Mouse (Mus musculus) small intestine, adult 2 months (tissue): Measurements from ENCODE around the gene Bpifa2. TPM values are rescaled to one million over a fixed set of nuclear protein-coding genes. Genes with fewer than 3 reads are reported as not detected.
"Not testable (repeated sequence)": the region's sequence is repeated elsewhere in the genome, so short reads cannot be mapped to it uniquely, and the experiment has no call there.

Experiments
- H3K27ac ChIP-seq: fragments of 200-500 bp; 2 replicates; pipeline ENCODE4 v1.5.1; 2012; ENCODE audit warnings: low read depth, low read length, control low read depth, inconsistent platforms; ENCODE audit not compliant: insufficient read depth
- H3K27me3 ChIP-seq: fragments of 200-500 bp; 2 replicates; pipeline ENCODE4 v1.6.1; 2012; ENCODE audit warnings: mild to moderate bottlenecking, moderate library complexity, low read length, inconsistent platforms; ENCODE audit not compliant: control insufficient read depth, insufficient read depth
- H3K36me3 ChIP-seq: fragments of 200-500 bp; 2 replicates; pipeline ENCODE4 v1.6.1; 2012; ENCODE audit warnings: mild to moderate bottlenecking, low read length, control low read depth, inconsistent platforms; ENCODE audit not compliant: control insufficient read depth, insufficient read depth
- H3K4me1 ChIP-seq: fragments of 200-500 bp; 2 replicates; pipeline ENCODE4 v1.6.1; 2012; ENCODE audit warnings: low read length, inconsistent platforms, mixed read lengths; ENCODE audit not compliant: control insufficient read depth, insufficient read depth, insufficient read length
- H3K4me3 ChIP-seq: fragments of 200-500 bp; 2 replicates; pipeline ENCODE4 v1.5.1; 2012; ENCODE audit warnings: low read depth, mild to moderate bottlenecking, control low read depth, inconsistent platforms, low read length, moderate library complexity
- CTCF ChIP-seq: fragments of 200-500 bp; IDR thresholded peaks from 2 replicates; pipeline ENCODE4 v1.5.1; 2012; ENCODE audit warnings: low read depth, mild to moderate bottlenecking, control low read depth, inconsistent platforms, low read length, moderate library complexity, mixed read lengths; ENCODE audit not compliant: insufficient replicate concordance, insufficient read length; ENCODE audit errors: extremely low read depth
- POLR2A ChIP-seq: fragments of 200-500 bp; IDR thresholded peaks from 2 replicates; pipeline ENCODE4 v1.6.1; 2012; ENCODE audit warnings: low read depth, mild to moderate bottlenecking, control low read depth, inconsistent platforms, low read length, moderate library complexity
- WGBS: fragments of 180-500 bp; shearing (Covaris S2); methylation state at CpG from one replicate; pipeline ENCODE4 v1.1.7; 2018; 5-methylcytosine and 5-hydroxymethylcytosine counted together
- polyA plus RNA-seq: library from polyadenylated mRNA; depleted of rRNA; stranded (reverse); fragments of >200 nt; gene quantifications from 2 replicates; pipeline ENCODE4 v1.2.3, GENCODE M21; 2012

Bpifa2 gene
- polyA plus RNA-seq, 1 experiment: not detected

DNA sequence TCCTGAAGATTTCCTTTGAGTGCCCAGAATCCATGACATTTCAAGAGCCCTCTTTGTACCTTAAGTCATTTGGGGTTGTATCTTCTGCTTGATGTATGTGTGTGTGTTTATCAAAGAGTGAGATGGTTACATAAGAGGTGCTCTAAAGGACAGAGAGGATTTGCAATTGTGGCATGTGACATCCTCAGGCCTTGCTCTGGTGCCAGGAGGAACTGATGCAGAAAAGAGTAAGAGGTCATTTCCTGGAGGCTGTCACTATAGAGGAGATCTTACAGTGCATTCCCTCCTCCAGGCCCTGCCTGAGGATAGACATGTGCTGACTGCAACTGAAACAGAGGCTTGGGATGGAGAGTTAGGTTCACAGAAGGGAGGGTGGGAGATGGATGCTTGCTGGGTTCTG, 7.0 kb upstream of the Bpifa2 start:
- Histone ChIP-seq H3K27me3 (no peaks in the 10 kb centered on the region), H3K36me3 (no peaks in the 10 kb centered on the region), H3K4me3 (no peak overlapping the region), H3K27ac (no peak overlapping the region), H3K4me1 (no peaks in the 10 kb centered on the region)
- TF ChIP-seq POLR2A (no peak), CTCF (no peak)

DNA sequence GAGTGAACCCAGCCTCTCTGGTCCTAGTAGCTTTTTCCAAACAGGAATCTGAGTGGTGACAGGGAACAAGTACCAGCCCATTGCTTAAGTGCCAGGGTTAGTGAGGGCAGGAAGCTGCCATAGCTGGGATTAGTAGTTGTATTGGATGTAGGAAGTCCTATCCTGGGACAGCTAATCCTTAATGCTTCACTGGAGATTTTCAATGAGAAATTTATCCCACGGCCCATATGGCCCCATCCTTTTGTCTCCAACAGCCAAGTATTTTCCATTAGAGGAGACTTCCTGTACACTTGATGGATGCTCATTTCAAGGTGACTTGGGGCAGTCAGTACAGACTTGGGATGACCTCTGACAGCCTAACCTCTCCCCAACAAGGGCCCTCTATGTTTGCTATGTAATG, 3.6 kb upstream of the Bpifa2 start:
- no peaks in the 10 kb centered on the region for H3K4me1 ChIP-seq
- TF ChIP-seq POLR2A (no peak), CTCF (no peak)
- no peaks in the 10 kb centered on the region for H3K36me3 ChIP-seq
- no peak overlapping the region for H3K27ac ChIP-seq
- no peaks in the 10 kb centered on the region for H3K27me3 ChIP-seq
- no peak overlapping the region for H3K4me3 ChIP-seq
- 79% methylated on average over 1 of the region's 1 CpGs for WGBS

DNA sequence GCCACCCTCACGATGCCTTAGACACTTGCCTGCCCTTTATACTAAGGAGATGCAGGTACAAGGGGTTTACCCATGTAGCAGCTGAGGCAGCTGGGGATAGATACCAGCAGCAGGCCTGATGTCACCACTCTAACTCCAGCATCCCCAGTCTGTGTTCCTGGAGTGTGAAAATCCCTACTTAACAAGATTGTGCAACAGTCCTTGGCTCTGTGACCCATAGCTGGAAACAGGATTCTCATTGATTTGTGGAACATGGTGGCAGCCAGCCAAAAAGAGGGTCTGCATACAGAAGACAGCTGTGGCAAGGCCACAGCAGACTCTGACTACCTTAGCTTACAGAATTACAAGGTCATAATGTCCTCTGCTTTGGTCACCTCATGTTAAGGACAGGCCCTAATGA, 3.0 kb upstream of the Bpifa2 start:
- H3K27me3 ChIP-seq: no peaks in the 10 kb centered on the region
- H3K36me3 ChIP-seq: no peaks in the 10 kb centered on the region
- TF ChIP-seq POLR2A (no peak), CTCF (no peak)
- H3K27ac ChIP-seq: no peak overlapping the region
- H3K4me3 ChIP-seq: no peak overlapping the region
- 67% methylated on average over 1 of the region's 1 CpGs for WGBS
- H3K4me1 ChIP-seq: no peaks in the 10 kb centered on the region

GRCm38 (mm10) chr2:154005734-154006133, 2.3 kb upstream of the Bpifa2 start:
- TF ChIP-seq CTCF: no peak
- TF ChIP-seq POLR2A: no peak
- no peaks in the 10 kb centered on the region for H3K36me3 ChIP-seq
- no peak overlapping the region for H3K27ac ChIP-seq
- no peaks in the 10 kb centered on the region for H3K27me3 ChIP-seq
- WGBS: 84% methylated on average over 4 of the region's 4 CpGs
- no peak overlapping the region for H3K4me3 ChIP-seq
- no peaks in the 10 kb centered on the region for H3K4me1 ChIP-seq

DNA sequence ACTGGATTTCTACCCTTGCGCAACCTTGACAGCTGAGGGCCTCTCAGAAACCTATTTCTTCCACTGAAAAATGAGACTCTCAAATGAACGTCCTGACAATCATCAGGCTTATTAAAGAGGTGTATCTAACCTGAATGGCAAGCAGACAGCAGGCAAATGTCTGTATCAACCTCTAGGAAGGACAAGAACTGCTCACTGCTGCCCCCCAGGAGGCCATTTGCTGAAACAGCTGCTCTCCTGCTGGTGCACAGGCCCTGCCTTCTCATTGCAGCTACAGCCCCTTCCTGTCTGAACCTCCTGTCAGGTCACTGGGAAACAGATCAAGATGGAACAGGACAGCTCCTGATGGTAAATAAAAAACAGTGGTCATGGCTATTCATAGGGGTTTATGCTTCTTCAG, 1.7 kb upstream of the Bpifa2 start:
- H3K4me1 ChIP-seq: no peaks in the 10 kb centered on the region
- TF ChIP-seq POLR2A (no peak), CTCF (no peak)
- H3K36me3 ChIP-seq: no peaks in the 10 kb centered on the region
- no peak overlapping the region for H3K27ac ChIP-seq
- no peaks in the 10 kb centered on the region for H3K27me3 ChIP-seq
- 85% methylated on average over 2 of the region's 2 CpGs for WGBS
- H3K4me3 ChIP-seq: no peak overlapping the region

GRCm38 (mm10) chr2:154007381-154007780, 684 bp upstream of the Bpifa2 start:
- no peak for TF ChIP-seq CTCF
- no peak for TF ChIP-seq POLR2A
- H3K4me3 ChIP-seq: no peak overlapping the region
- H3K27me3 ChIP-seq: no peaks in the 10 kb centered on the region
- 68% methylated on average over 1 of the region's 1 CpGs for WGBS
- H3K4me1 ChIP-seq: no peaks in the 10 kb centered on the region
- H3K27ac ChIP-seq: no peak overlapping the region
- H3K36me3 ChIP-seq: no peaks in the 10 kb centered on the region

GRCm38 (mm10) chr2:154017990-154018389, 9.9 kb downstream of the Bpifa2 start:
- no peak for TF ChIP-seq CTCF
- no peak for TF ChIP-seq POLR2A
- 32% methylated on average over 1 of the region's 1 CpGs for WGBS
- Histone ChIP-seq H3K27ac (no peak overlapping the region), H3K4me3 (no peak overlapping the region), H3K4me1 (no peaks in the 10 kb centered on the region), H3K36me3 (no peaks in the 10 kb centered on the region), H3K27me3 (no peaks in the 10 kb centered on the region)

GRCm38 (mm10) chr2:154024676-154025075, 16.6 kb downstream of the Bpifa2 start:
- H3K36me3 ChIP-seq, H3K4me1 ChIP-seq, H3K27ac ChIP-seq, H3K27me3 ChIP-seq, H3K4me3 ChIP-seq: not testable (repeated sequence)
- 77% methylated on average over 4 of the region's 4 CpGs for WGBS

- no peak overlapping the region for H3K4me3 ChIP-seq
- 50% methylated on average over 2 of the region's 2 CpGs for WGBS
- H3K4me1 ChIP-seq: no peaks in the 10 kb centered on the region
- H3K27me3 ChIP-seq: no peaks in the 10 kb centered on the region
- TF ChIP-seq CTCF (no peak), POLR2A (no peak)
- no peaks in the 10 kb centered on the region for H3K36me3 ChIP-seq
- H3K27ac ChIP-seq: no peak overlapping the region
Measured at GRCm38 (mm10) chr2:154038932-154039331, 30.9 kb downstream of the Bpifa2 start.
